Mouse (Mus musculus): ENCODE measurements around the gene Rps19bp1.

- TF ChIP-seq CTCF (IDR thresholded peaks at IDR 0.05) (no peak), EP300 (IDR thresholded peaks at IDR 0.05) (no peak)
These were observed 7.2 kb downstream of the Rps19bp1 start for GRCm38 (mm10) chr15:80256656-80257601.
